Mouse (Mus musculus) hindbrain, embryonic 14.5 days (tissue): ENCODE results near the gene Gm49373. TPM values are rescaled to one million over a fixed set of nuclear protein-coding genes. Genes with fewer than 3 reads are reported as not detected.
A peak's percentile ranks its signal among the peaks of the same experiment; 100 is the strongest.
"Not testable (repeated sequence)": the region's sequence is repeated elsewhere in the genome, so short reads cannot be mapped to it uniquely, and the experiment has no call there.

Source experiments
- ATAC-seq: fragments of 200-750 bp; cut with Nextera tagmentation; 2 replicates; pipeline ENCODE4 v1.8.0; 2017; ENCODE audit warnings: moderate number of reproducible peaks, mild to moderate bottlenecking, moderate TSS enrichment, moderate library complexity; ENCODE audit not compliant: low FRiP score
- DNase-seq: peaks from one replicate; pipeline ENCODE4 v3.0.0-alpha.2; 2015; ENCODE audit warnings: low spot score
- H3K27ac ChIP-seq: fragments of 300-500 bp; sonication (generic); 2 replicates; pipeline ENCODE4 v1.5.1; 2014; ENCODE audit warnings: mild to moderate bottlenecking, moderate library complexity
- H3K27me3 ChIP-seq: fragments of 300-500 bp; sonication (generic); 2 replicates; pipeline ENCODE4 v1.6.1; 2014; ENCODE audit warnings: mild to moderate bottlenecking, low read length, mixed read lengths; ENCODE audit not compliant: control insufficient read depth, insufficient read depth
- H3K36me3 ChIP-seq: fragments of 300-500 bp; sonication (generic); replicated peaks from 2 replicates; pipeline ENCODE4 v1.6.1; 2014; ENCODE audit not compliant: control insufficient read depth, insufficient read depth
- H3K4me1 ChIP-seq: fragments of 300-500 bp; sonication (generic); replicated peaks from 2 replicates; pipeline ENCODE4 v1.6.1; 2014; ENCODE audit warnings: antibody characterized with exemption, low read length, mixed read lengths; ENCODE audit not compliant: control insufficient read depth, insufficient read depth
- H3K4me2 ChIP-seq: fragments of 300-500 bp; sonication (generic); replicated peaks from 2 replicates; pipeline ENCODE4 v1.6.1; 2014; ENCODE audit warnings: mild to moderate bottlenecking, moderate library complexity
- H3K4me3 ChIP-seq: fragments of 300-500 bp; sonication (generic); replicated peaks from 2 replicates; pipeline ENCODE4 v1.5.1; 2014; ENCODE audit warnings: mild to moderate bottlenecking, low read length
- H3K9ac ChIP-seq: fragments of 300-500 bp; sonication (generic); 2 replicates; pipeline ENCODE4 v1.6.1; 2014
- H3K9me3 ChIP-seq: fragments of 300-500 bp; sonication (generic); 2 replicates; pipeline ENCODE4 v1.6.1; 2016; ENCODE audit warnings: low read length; ENCODE audit not compliant: control insufficient read depth
- WGBS: fragments of 180-500 bp; shearing (Covaris S2); extraction: QIAGEN DNeasy Blood & Tissue Kit; methylation state at CpG from one replicate; pipeline ENCODE4 v1.1.7; 2014; 5-methylcytosine and 5-hydroxymethylcytosine counted together
- polyA plus RNA-seq: library from polyadenylated mRNA; unstranded; fragments of >200 nt; fragmentation: Nextera tagmentation; extraction: Ambion mirVana; gene quantifications from 2 replicates; pipeline ENCODE4 v1.2.1, GENCODE M21; 2014

Gene Gm49373
- polyA plus RNA-seq, 1 experiment from 2014 or later = 1.2 TPM

- WGBS = 82% methylated on average over 9 of the region's 9 CpGs
- Histone ChIP-seq H3K4me2 (no peak overlapping the region), H3K36me3 (peaks cover 98% of the 10 kb centered on the region), H3K9me3 (no peaks in the 10 kb centered on the region), H3K27ac (no peak overlapping the region), H3K4me1 (no peaks in the 10 kb centered on the region), H3K4me3 (no peak overlapping the region), H3K27me3 (no peaks in the 10 kb centered on the region), H3K9ac (no peak overlapping the region)
- ATAC-seq = no peak
- no peak for DNase-seq
Observed at GRCm38 (mm10) chr9:21081127-21081526, 8.2 kb upstream of the Gm49373 start.

- peaks cover 12% of the 10 kb centered on the region for H3K4me1 ChIP-seq
- 90% methylated on average over 3 of the region's 3 CpGs for WGBS
- no peak overlapping the region for H3K9ac ChIP-seq
- no peak overlapping the region for H3K4me3 ChIP-seq
- no peak overlapping the region for H3K4me2 ChIP-seq
- DNase-seq (no peak), ATAC-seq (no peak)
- no peak overlapping the region for H3K27ac ChIP-seq
- no peaks in the 10 kb centered on the region for H3K27me3 ChIP-seq
- peaks cover 66% of the 10 kb centered on the region for H3K36me3 ChIP-seq
- H3K9me3 ChIP-seq = no peaks in the 10 kb centered on the region
Observed at GRCm38 (mm10) chr9:21075625-21076024, 2.7 kb upstream of the Gm49373 start.

- Histone ChIP-seq H3K4me1 (peaks cover 12% of the 10 kb centered on the region), H3K36me3 (peaks cover 57% of the 10 kb centered on the region), H3K27ac (no peak overlapping the region), H3K4me2 (peak overlapping the region; percentile 76; the same call in 1 of the 2 replicates), H3K9ac (no peak overlapping the region), H3K27me3 (no peaks in the 10 kb centered on the region), H3K9me3 (no peaks in the 10 kb centered on the region), H3K4me3 (no peak overlapping the region)
- 94% methylated on average over 1 of the region's 1 CpGs for WGBS
- DNase-seq (no peak), ATAC-seq (no peak)
Observed at GRCm38 (mm10) chr9:21074173-21074572, 1.3 kb upstream of the Gm49373 start.

- H3K4me2 ChIP-seq = peak overlapping the region; percentile 76
- no peak overlapping the region for H3K27ac ChIP-seq
- H3K27me3 ChIP-seq = no peaks in the 10 kb centered on the region
- ATAC-seq = 0 out of 2 replicates have a peak, but pooled peaks have one; percentile 2
- H3K4me3 ChIP-seq = peak overlapping the region; percentile 73
- peaks cover 12% of the 10 kb centered on the region for H3K4me1 ChIP-seq
- DNase-seq = no peak
- peak overlapping the region; percentile 78 for H3K9ac ChIP-seq
- no peaks in the 10 kb centered on the region for H3K9me3 ChIP-seq
- 22% methylated on average over 4 of the region's 4 CpGs for WGBS
- H3K36me3 ChIP-seq = peaks cover 53% of the 10 kb centered on the region
Observed at GRCm38 (mm10) chr9:21072641-21073040, 255 bp downstream of the Gm49373 start.

GRCm38 (mm10) chr9:21067006-21067684 lies 5.8 kb downstream of the Gm49373 start, which contains the start of gene Zglp1:
Gene Zglp1 (minus strand): TSS chr9:21067093.
- Histone ChIP-seq H3K9me3 (no peaks in the 10 kb centered on the region), H3K4me3 (no peak within 1 kb of the TSS), H3K4me2 (no peak within 1 kb of the TSS), H3K27me3 (no peaks in the 10 kb centered on the region), H3K36me3 (peaks cover 54% of the 10 kb centered on the region), H3K4me1 (peaks cover 6% of the 10 kb centered on the region), H3K9ac (no peak within 1 kb of the TSS), H3K27ac (no peak within 1 kb of the TSS)
- DNase-seq (no peak), ATAC-seq (0 out of 2 replicates have a peak, but pooled peaks have one; percentile 10)
- WGBS = 92% methylated on average over 27 of the region's 27 CpGs

GRCm38 (mm10) chr9:21062928-21063327 lies 10.0 kb downstream of the Gm49373 start:
- Histone ChIP-seq H3K27ac (no peak overlapping the region), H3K9ac (no peak overlapping the region), H3K4me2 (no peak overlapping the region), H3K4me1 (no peaks in the 10 kb centered on the region), H3K4me3 (no peak overlapping the region), H3K27me3 (no peaks in the 10 kb centered on the region), H3K9me3 (no peaks in the 10 kb centered on the region), H3K36me3 (peaks cover 40% of the 10 kb centered on the region)
- 85% methylated on average over 2 of the region's 2 CpGs for WGBS
- DNase-seq (no peak), ATAC-seq (no peak)

GRCm38 (mm10) chr9:21051578-21051977 lies 21.3 kb downstream of the Gm49373 start:
- H3K9me3 ChIP-seq = no peaks in the 10 kb centered on the region
- ATAC-seq (no peak), DNase-seq (no peak)
- no peak overlapping the region for H3K4me3 ChIP-seq
- H3K4me2 ChIP-seq = no peak overlapping the region
- no peaks in the 10 kb centered on the region for H3K4me1 ChIP-seq
- no peaks in the 10 kb centered on the region for H3K36me3 ChIP-seq
- H3K27me3 ChIP-seq = no peaks in the 10 kb centered on the region
- H3K27ac ChIP-seq = no peak overlapping the region
- no peak overlapping the region for H3K9ac ChIP-seq
- 71% methylated on average over 10 of the region's 10 CpGs for WGBS

- DNase-seq (no peak), ATAC-seq (no peak)
- Histone ChIP-seq H3K27me3 (peaks cover 4% of the 10 kb centered on the region), H3K9ac (no peak overlapping the region), H3K4me2 (no peak overlapping the region), H3K36me3 (no peaks in the 10 kb centered on the region), H3K27ac (no peak overlapping the region), H3K4me1 (no peaks in the 10 kb centered on the region), H3K4me3 (no peak overlapping the region), H3K9me3 (no peaks in the 10 kb centered on the region)
- 81% methylated on average over 3 of the region's 3 CpGs for WGBS
Observed at GRCm38 (mm10) chr9:21045235-21045634, 27.7 kb downstream of the Gm49373 start.

GRCm38 (mm10) chr9:21044785-21045184 lies 28.1 kb downstream of the Gm49373 start:
- DNase-seq, H3K9ac ChIP-seq, H3K4me3 ChIP-seq, H3K27me3 ChIP-seq, ATAC-seq, H3K9me3 ChIP-seq, H3K27ac ChIP-seq, H3K36me3 ChIP-seq, H3K4me2 ChIP-seq, H3K4me1 ChIP-seq: not testable (repeated sequence)
- 79% methylated on average over 1 of the region's 1 CpGs for WGBS
